Mouse (Mus musculus) embryonic facial prominence, embryonic 11.5 days (tissue): ENCODE measurements at regions not wholly inside any gene's neighbourhood (a gene's known extent, or its start where the extent isn't known, plus 50 kb on each side); places are given as distances from the start of the nearest gene placed in this dataset.

Experiments used
- ATAC-seq: fragments of 200-750 bp; cut with Nextera tagmentation; replicated peaks from 2 replicates; pipeline ENCODE4 v1.8.0; 2017; ENCODE audit warnings: low read depth; ENCODE audit not compliant: insufficient number of reproducible peaks, low FRiP score, low TSS enrichment
- DNase-seq: peaks from one replicate; pipeline ENCODE4 v3.0.0-alpha.2; 2015; ENCODE audit warnings: low spot score
- H3K27ac ChIP-seq: fragments of 300-500 bp; sonication (generic); replicated peaks from 2 replicates; pipeline ENCODE4 v1.5.1; 2014; ENCODE audit warnings: mild to moderate bottlenecking, low read depth, low read length, control low read depth
- H3K27me3 ChIP-seq: fragments of 300-500 bp; sonication (generic); 2 replicates; pipeline ENCODE4 v1.6.1; 2014; ENCODE audit warnings: mild to moderate bottlenecking, low read length, moderate library complexity, mixed read lengths; ENCODE audit not compliant: control insufficient read depth, insufficient read depth
- H3K36me3 ChIP-seq: fragments of 300-500 bp; sonication (generic); replicated peaks from 2 replicates; pipeline ENCODE4 v1.6.1; 2014; ENCODE audit warnings: low read depth, mild to moderate bottlenecking, low read length, moderate library complexity, mixed read lengths; ENCODE audit not compliant: control insufficient read depth, insufficient read depth
- H3K4me1 ChIP-seq: fragments of 300-500 bp; sonication (generic); 2 replicates; pipeline ENCODE4 v1.6.1; 2014; ENCODE audit warnings: low read length, mixed read lengths; ENCODE audit not compliant: control insufficient read depth, insufficient read depth
- H3K4me2 ChIP-seq: fragments of 300-500 bp; sonication (generic); 2 replicates; pipeline ENCODE4 v1.6.1; 2014; ENCODE audit warnings: low read depth, mild to moderate bottlenecking, control low read depth, low read length, moderate library complexity
- H3K4me3 ChIP-seq: fragments of 300-500 bp; sonication (generic); 2 replicates; pipeline ENCODE4 v1.5.1; 2014; ENCODE audit warnings: low read depth, low read length, control low read depth
- H3K9ac ChIP-seq: fragments of 300-500 bp; sonication (generic); replicated peaks from 2 replicates; pipeline ENCODE4 v1.6.1; 2014; ENCODE audit warnings: mild to moderate bottlenecking, control low read depth, low read length
- H3K9me3 ChIP-seq: fragments of 300-500 bp; sonication (generic); replicated peaks from 2 replicates; pipeline ENCODE4 v1.6.1; 2016; ENCODE audit warnings: mild to moderate bottlenecking, low read length, inconsistent platforms, mixed read lengths; ENCODE audit not compliant: control insufficient read depth
- WGBS: fragments of 180-500 bp; shearing (Covaris S2); extraction: QIAGEN DNeasy Blood & Tissue Kit; methylation state at CpG from one replicate; pipeline ENCODE4 v1.1.7; 2014; 5-methylcytosine and 5-hydroxymethylcytosine counted together

- H3K9me3 ChIP-seq = no peaks in the 10 kb centered on the region
- H3K4me3 ChIP-seq = no peak overlapping the region
- H3K36me3 ChIP-seq = no peaks in the 10 kb centered on the region
- ATAC-seq (no peak; the same call in 1 of the 2 replicates), DNase-seq (no peak)
- 36% methylated on average over 4 of the region's 4 CpGs for WGBS
- H3K27me3 ChIP-seq = no peaks in the 10 kb centered on the region
- H3K9ac ChIP-seq = no peak overlapping the region
- no peak overlapping the region for H3K27ac ChIP-seq
- no peaks in the 10 kb centered on the region for H3K4me1 ChIP-seq
- H3K4me2 ChIP-seq = no peak overlapping the region
These were observed 391.2 kb upstream of the Tyrp1 start for GRCm38 (mm10) chr4:80442711-80443110.

GRCm38 (mm10) chr4:80463615-80464014, 370.3 kb upstream of the Tyrp1 start:
- Histone ChIP-seq H3K9ac (no peak overlapping the region), H3K4me3 (no peak overlapping the region), H3K36me3 (no peaks in the 10 kb centered on the region), H3K4me1 (no peaks in the 10 kb centered on the region), H3K27me3 (no peaks in the 10 kb centered on the region), H3K27ac (no peak overlapping the region), H3K9me3 (no peaks in the 10 kb centered on the region), H3K4me2 (no peak overlapping the region)
- WGBS = 84% methylated on average over 1 of the region's 1 CpGs
- no peak for ATAC-seq
- DNase-seq = peak; percentile 29

GRCm38 (mm10) chr4:80475736-80476478, 358.0 kb upstream of the Tyrp1 start:
- no peaks in the 10 kb centered on the region for H3K4me1 ChIP-seq
- no peaks in the 10 kb centered on the region for H3K36me3 ChIP-seq
- ATAC-seq = no peak
- no peak overlapping the region for H3K9ac ChIP-seq
- H3K27me3 ChIP-seq = no peaks in the 10 kb centered on the region
- no peak for DNase-seq
- no peak overlapping the region for H3K4me2 ChIP-seq
- WGBS = 90% methylated on average over 4 of the region's 4 CpGs
- no peak overlapping the region for H3K4me3 ChIP-seq
- no peaks in the 10 kb centered on the region for H3K9me3 ChIP-seq
- no peak overlapping the region for H3K27ac ChIP-seq

- 58% methylated on average over 2 of the region's 2 CpGs for WGBS
These were observed 318.8 kb upstream of the Tyrp1 start for GRCm38 (mm10) chr4:80515087-80515486.

GRCm38 (mm10) chr4:80517476-80518285, 316.2 kb upstream of the Tyrp1 start:
- peak; percentile 84 for DNase-seq
- no peaks in the 10 kb centered on the region for H3K4me1 ChIP-seq
- ATAC-seq = peak; percentile 81
- WGBS = 16% methylated on average over 12 of the region's 12 CpGs
- no peaks in the 10 kb centered on the region for H3K36me3 ChIP-seq
- no peak overlapping the region for H3K4me3 ChIP-seq
- H3K4me2 ChIP-seq = no peak overlapping the region
- H3K27ac ChIP-seq = no peak overlapping the region
- H3K27me3 ChIP-seq = no peaks in the 10 kb centered on the region
- no peaks in the 10 kb centered on the region for H3K9me3 ChIP-seq
- no peak overlapping the region for H3K9ac ChIP-seq

More at GRCm38 (mm10) chr4:80515087-80515486, 318.8 kb upstream of the Tyrp1 start:
- Histone ChIP-seq H3K4me1 (no peaks in the 10 kb centered on the region), H3K27ac (no peak overlapping the region), H3K4me2 (no peak overlapping the region), H3K27me3 (no peaks in the 10 kb centered on the region), H3K36me3 (no peaks in the 10 kb centered on the region), H3K4me3 (no peak overlapping the region), H3K9ac (no peak overlapping the region), H3K9me3 (no peaks in the 10 kb centered on the region)
- no peak for ATAC-seq
- no peak for DNase-seq

- Histone ChIP-seq H3K27me3 (no peaks in the 10 kb centered on the region), H3K4me1 (no peaks in the 10 kb centered on the region), H3K36me3 (no peaks in the 10 kb centered on the region), H3K4me2 (no peak overlapping the region), H3K9ac (no peak overlapping the region), H3K4me3 (no peak overlapping the region), H3K27ac (no peak overlapping the region), H3K9me3 (no peaks in the 10 kb centered on the region)
- ATAC-seq = no peak
- DNase-seq = peak; percentile 26
These were observed 315.3 kb upstream of the Tyrp1 start for GRCm38 (mm10) chr4:80518589-80518988.

- no peak overlapping the region for H3K27ac ChIP-seq
- no peaks in the 10 kb centered on the region for H3K9me3 ChIP-seq
- no peaks in the 10 kb centered on the region for H3K27me3 ChIP-seq
- H3K36me3 ChIP-seq = no peaks in the 10 kb centered on the region
- WGBS = 75% methylated on average over 4 of the region's 4 CpGs
- no peak overlapping the region for H3K9ac ChIP-seq
- DNase-seq = no peak
- no peak overlapping the region for H3K4me3 ChIP-seq
- no peak for ATAC-seq
- no peaks in the 10 kb centered on the region for H3K4me1 ChIP-seq
- no peak overlapping the region for H3K4me2 ChIP-seq
These were observed 294.1 kb upstream of the Tyrp1 start for GRCm38 (mm10) chr4:80539854-80540253.

GRCm38 (mm10) chr4:80545086-80545485, 288.8 kb upstream of the Tyrp1 start:
- WGBS = 82% methylated on average over 3 of the region's 3 CpGs
- no peaks in the 10 kb centered on the region for H3K27me3 ChIP-seq
- ATAC-seq = no peak
- DNase-seq = no peak
- no peak overlapping the region for H3K4me2 ChIP-seq
- no peaks in the 10 kb centered on the region for H3K9me3 ChIP-seq
- H3K36me3 ChIP-seq = no peaks in the 10 kb centered on the region
- H3K27ac ChIP-seq = no peak overlapping the region
- no peak overlapping the region for H3K9ac ChIP-seq
- H3K4me3 ChIP-seq = no peak overlapping the region
- H3K4me1 ChIP-seq = no peaks in the 10 kb centered on the region
